Mouse (Mus musculus) urinary bladder, postnatal 0 days (tissue): ENCODE measurements around the gene Lamtor1. TPM values are rescaled to one million over a fixed set of nuclear protein-coding genes. Genes with fewer than 3 reads are reported as not detected.

ENCODE experiments used
- microRNA-seq: library from miRNA; unstranded; fragments of <30 nt; microRNA quantifications from one replicate; pipeline ENCODE4, GENCODE M21; 2016
- polyA plus RNA-seq: library from polyadenylated mRNA; unstranded; fragments of >200 nt; fragmentation: Nextera tagmentation; extraction: Ambion mirVana; gene quantifications from 2 replicates; pipeline ENCODE4 v1.2.1, GENCODE M21; 2015

Gene Lamtor1
- polyA plus RNA-seq, result 127 and 137 TPM in 2 replicates

DNA sequence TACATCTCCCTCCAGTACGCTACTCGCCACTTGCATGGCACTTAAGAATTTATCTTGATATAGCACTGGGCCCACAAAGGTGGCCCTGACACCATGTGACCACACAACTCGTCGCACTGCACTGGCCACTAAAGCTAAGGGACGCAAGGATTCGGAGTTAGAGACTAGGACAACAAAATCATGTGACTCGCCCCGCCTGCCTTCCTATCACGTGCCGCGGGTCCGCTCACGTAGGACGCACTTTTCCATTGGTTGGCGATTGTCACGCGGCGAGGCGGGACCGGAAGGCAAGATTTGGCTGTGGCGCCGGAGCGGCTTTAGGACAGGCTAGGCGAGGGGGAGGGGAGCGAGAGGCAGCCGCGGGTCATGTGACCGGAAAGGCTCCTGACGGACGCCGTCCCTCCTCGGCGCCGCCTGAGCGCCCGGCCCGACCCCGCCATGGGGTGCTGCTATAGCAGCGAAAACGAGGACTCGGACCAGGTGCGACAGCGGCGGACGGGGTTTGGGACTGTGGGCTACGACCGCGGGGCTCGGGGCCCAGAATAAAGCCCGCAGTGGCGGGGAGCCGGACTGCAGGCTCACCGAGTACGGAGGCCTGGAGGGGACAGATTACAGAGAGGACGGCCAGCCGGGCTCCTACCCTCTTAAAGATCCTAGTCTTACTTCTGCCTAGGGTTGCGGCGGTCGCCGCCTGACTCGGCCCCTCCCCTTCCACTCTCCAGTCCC, at the start of gene Lamtor1:
TSS of gene Lamtor1 (plus strand) at position 344 of the 726 bp plus-strand sequence.

DNA sequence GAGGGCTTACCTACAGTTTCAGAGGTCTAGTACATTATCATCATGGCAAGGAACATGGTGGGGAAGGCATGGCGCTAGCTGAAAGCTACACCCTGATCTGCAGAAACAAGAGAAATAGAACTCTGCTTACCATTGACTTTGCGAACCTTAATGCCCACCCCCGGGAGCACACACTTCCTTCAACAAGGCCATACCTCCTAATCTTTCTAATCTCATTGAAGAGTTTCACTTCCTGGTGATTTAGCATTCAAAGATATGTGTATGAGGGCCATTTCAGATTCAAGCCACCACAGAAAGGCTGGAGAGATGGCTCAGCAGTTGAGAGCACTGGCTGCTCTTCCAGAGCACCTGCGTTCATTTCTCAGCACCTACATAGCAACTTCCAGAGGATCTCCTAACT, 48.6 kb upstream of the Lamtor1 start, which contains the start of gene Folr2:
TSS of gene Folr2 (minus strand) at position 101 of the 400 bp plus-strand sequence.

DNA sequence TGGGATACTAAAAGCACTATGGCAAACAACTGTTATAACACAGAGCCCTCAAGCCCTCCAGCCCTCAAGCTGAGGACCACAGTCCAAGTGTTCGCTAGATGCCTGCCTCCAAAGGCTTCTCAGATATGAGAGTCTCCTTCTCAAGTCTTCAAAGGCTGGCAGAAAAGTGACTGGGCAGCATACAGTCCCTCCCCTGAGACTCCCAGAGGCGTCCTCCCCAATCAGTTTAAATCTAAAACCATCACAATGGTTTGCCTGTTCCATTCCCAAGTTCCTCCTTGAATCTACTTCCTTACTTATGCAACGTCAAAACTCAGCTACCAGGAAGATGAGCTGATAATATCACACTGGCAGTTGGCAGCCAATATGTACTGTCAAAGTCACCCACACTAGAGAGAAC, 42.3 kb upstream of the Lamtor1 start, which contains the start of gene Anapc15:
TSS of gene Anapc15 (plus strand) at position 301 of the 400 bp plus-strand sequence.

DNA sequence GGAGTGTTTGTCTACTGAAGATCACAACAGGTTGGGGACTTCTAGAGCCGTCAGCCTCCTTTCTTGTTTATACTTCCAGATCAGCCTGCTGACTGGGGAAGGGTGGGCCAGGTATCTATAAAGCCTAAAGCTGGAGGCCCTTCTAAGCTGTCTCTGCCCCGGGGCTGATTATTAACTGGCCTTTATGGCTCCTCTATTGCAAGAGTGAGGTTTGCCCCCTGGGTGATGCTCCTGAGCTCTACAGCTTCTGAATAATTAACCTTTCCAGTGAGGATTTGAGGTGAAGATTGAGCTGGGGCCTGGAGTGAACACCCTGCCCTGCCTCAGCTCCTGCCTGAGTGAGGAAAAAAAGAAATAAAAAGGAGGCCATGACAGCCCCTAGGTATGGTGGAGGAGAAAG, 35.1 kb upstream of the Lamtor1 start, which contains the start of gene Folr1:
TSS of gene Folr1 (minus strand) at position 160 of the 400 bp plus-strand sequence.

DNA sequence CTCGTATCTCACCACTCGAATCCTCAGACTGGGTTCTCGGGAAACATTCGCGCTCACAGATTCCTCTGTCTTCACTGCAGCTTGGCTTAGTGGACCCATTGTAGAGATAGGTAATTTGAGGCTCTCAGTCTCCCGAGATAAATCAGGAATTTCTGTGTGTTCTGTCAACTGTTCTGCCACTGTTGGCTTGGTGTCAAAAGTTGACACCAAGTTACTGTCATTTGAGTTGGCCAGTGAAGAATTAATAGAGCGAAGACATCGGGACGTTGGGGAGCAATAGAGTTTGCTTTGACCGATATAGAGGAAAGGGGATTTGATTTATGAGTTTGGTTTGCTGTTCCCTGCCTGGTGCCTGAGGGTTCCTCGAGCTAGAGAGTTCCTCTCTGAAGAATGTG, 580 bp downstream of the Lamtor1 start, which contains the start of gene Tomt:
TSS of gene Tomt (minus strand) at position 73 of the 395 bp plus-strand sequence.

DNA sequence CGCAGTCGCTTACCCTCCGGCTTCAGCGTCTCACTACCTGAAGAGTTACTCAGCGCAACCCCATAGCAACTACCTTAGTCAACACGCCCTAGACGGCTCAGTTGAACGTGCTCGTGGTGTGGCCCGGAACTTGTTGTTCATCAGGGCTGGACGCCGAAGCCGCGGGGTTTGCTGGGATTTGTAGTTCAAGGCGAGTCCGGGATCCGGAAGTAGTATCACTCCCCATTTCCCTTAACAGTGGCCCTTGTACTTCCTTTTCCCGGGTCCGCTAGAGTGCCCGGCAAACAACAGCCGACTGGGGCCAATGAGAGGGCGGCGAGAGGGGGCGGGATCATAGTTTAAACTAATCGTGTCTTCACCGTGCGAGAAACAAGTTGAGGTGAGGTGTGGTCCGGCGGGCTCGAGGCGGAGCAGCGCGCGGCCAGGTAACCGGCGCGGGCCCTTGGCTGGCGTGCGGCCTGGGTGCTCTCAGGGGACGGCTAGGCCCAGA, 28.1 kb downstream of the Lamtor1 start, which contains the start of the genes Lrrc51 and Numa1:
TSS of gene Lrrc51 (minus strand) at position 145 of the 490 bp plus-strand sequence.
TSS of gene Numa1 (plus strand) at position 361 of the 490 bp plus-strand sequence.

Small RNAs within 50 kb of the gene (microRNA-seq; reads per million reads assigned to microRNA genes)
- not detected for gene Gm22655

Other genes starting within 250 kb of the Lamtor1 start
- gene Clpb, start 242.3 kb upstream of the Lamtor1 start, polyA plus RNA-seq, result 28.2 and 34.4 TPM in 2 replicates
- gene Phox2a, start 87.6 kb upstream of the Lamtor1 start, polyA plus RNA-seq, result 0.31 and 0.40 TPM in 2 replicates
- gene Inppl1, start 67.7 kb upstream of the Lamtor1 start, polyA plus RNA-seq, result 18.1 and 21.6 TPM in 2 replicates
- gene Folr2, start 48.7 kb upstream of the Lamtor1 start, polyA plus RNA-seq, result 8.9 and 41.0 TPM in 2 replicates
- 47.4 and 49.6 TPM in 2 replicates for gene Anapc15, start 42.2 kb upstream of the Lamtor1 start, polyA plus RNA-seq
- 5.9 and 6.8 TPM in 2 replicates for gene Folr1, start 35.1 kb upstream of the Lamtor1 start, polyA plus RNA-seq
- gene Tomt, start 455 bp downstream of the Lamtor1 start, polyA plus RNA-seq, result 0.06 and 0.19 TPM in 2 replicates
- 7.6 and 8.7 TPM in 2 replicates for gene Lrrc51, start 28.0 kb downstream of the Lamtor1 start, polyA plus RNA-seq
- gene Numa1, start 28.2 kb downstream of the Lamtor1 start, polyA plus RNA-seq, result 24.5 and 25.5 TPM in 2 replicates
- 1.2 and 1.7 TPM in 2 replicates for gene Il18bp, start 112.8 kb downstream of the Lamtor1 start, polyA plus RNA-seq
- gene Rnf121, start 159.6 kb downstream of the Lamtor1 start, polyA plus RNA-seq, result 17.5 and 17.7 TPM in 2 replicates
- 7.7 and 8.1 TPM in 2 replicates for gene Xndc1, start 159.6 kb downstream of the Lamtor1 start, polyA plus RNA-seq
- gene Xntrpc, start 159.8 kb downstream of the Lamtor1 start, polyA plus RNA-seq, result 0.12 and 0.18 TPM in 2 replicates
- gene Trpc2, start 177.2 kb downstream of the Lamtor1 start, polyA plus RNA-seq, result 0.08 TPM in 1 of 2 replicates, not detected in the other
- 0.12 TPM in 1 of 2 replicates, not detected in the other for gene Art1, start 195.8 kb downstream of the Lamtor1 start, polyA plus RNA-seq
- gene Art5, start 203.6 kb downstream of the Lamtor1 start, polyA plus RNA-seq, result 0.12 and 0.35 TPM in 2 replicates
- gene Chrna10, start 210.9 kb downstream of the Lamtor1 start, polyA plus RNA-seq, result not detected in 2 replicates